Mouse (Mus musculus): ENCODE results near the gene Rnf169.

GRCm38 (mm10) chr7:99915511-99915910 is 64.7 kb downstream of the Rnf169 start:
- no peak for TF ChIP-seq EP300 (IDR thresholded peaks at IDR 0.05; ENCODE audit: insufficient read depth, low read depth, low read length)
- TF ChIP-seq CTCF (IDR thresholded peaks at IDR 0.05), result no peak
- TF ChIP-seq POLR2A (IDR thresholded peaks at IDR 0.05; ENCODE audit: insufficient read depth, low read depth, low read length), result no peak

Measured in heart, adult 2 months (tissue).